Mouse (Mus musculus) G1E (cell line): ENCODE measurements around the gene Wapl. TPM values are rescaled to one million over a fixed set of nuclear protein-coding genes. Genes with fewer than 3 reads are reported as not detected.

ENCODE experiments used
- ATAC-seq: 2 replicates; pipeline ENCODE4 v1.8.0; 2016; ENCODE audit warnings: mild to moderate bottlenecking; ENCODE audit not compliant: insufficient number of reproducible peaks, poor library complexity, low FRiP score, severe bottlenecking; ENCODE audit errors: extremely low read depth
- DNase-seq: peaks from one replicate; pipeline ENCODE4 v3.0.0; 2012; ENCODE audit warnings: low spot score
- H3K27me3 ChIP-seq: 2 replicates; pipeline ENCODE4 v1.6.1; 2012; ENCODE audit warnings: mild to moderate bottlenecking, low read length, inconsistent platforms; ENCODE audit not compliant: insufficient read depth
- H3K36me3 ChIP-seq: replicated peaks from 2 replicates; pipeline ENCODE3; 2012; ENCODE audit warnings: mild to moderate bottlenecking, inconsistent platforms
- H3K4me1 ChIP-seq: 2 replicates; pipeline ENCODE4 v1.6.1; 2012; ENCODE audit warnings: low read depth, low read length, inconsistent platforms, mixed read lengths; ENCODE audit not compliant: insufficient read depth
- H3K4me3 ChIP-seq: 2 replicates; pipeline ENCODE4 v1.5.1; 2012; ENCODE audit warnings: low read depth, mild to moderate bottlenecking, inconsistent platforms, low read length, moderate library complexity, mixed read lengths
- H3K9me3 ChIP-seq: replicated peaks from 2 replicates; pipeline ENCODE4 v1.6.1; 2012; ENCODE audit warnings: inconsistent platforms
- CTCF ChIP-seq: IDR thresholded peaks from 2 replicates; pipeline ENCODE4 v1.5.1; 2012; ENCODE audit warnings: low read depth, low read length, inconsistent platforms, mixed read lengths
- GATA1 ChIP-seq: IDR thresholded peaks from 2 replicates; pipeline ENCODE4 v1.6.1; 2012; ENCODE audit warnings: borderline replicate concordance, low read length, inconsistent platforms, mixed read lengths
- GATA2 ChIP-seq: IDR thresholded peaks from 2 replicates; pipeline ENCODE4 v1.6.1; 2012; ENCODE audit warnings: low read depth, low read length, inconsistent platforms, borderline replicate concordance
- POLR2AphosphoS5 ChIP-seq: IDR thresholded peaks from 2 replicates; pipeline ENCODE4 v1.6.1; 2012; ENCODE audit warnings: low read depth, low read length, inconsistent platforms; ENCODE audit not compliant: insufficient replicate concordance
- TAL1 ChIP-seq: conservative IDR thresholded peaks from 2 replicates; pipeline ENCODE4 v1.6.1; 2012; ENCODE audit warnings: low read depth, low read length, inconsistent platforms, mixed read lengths
- polyA plus RNA-seq: library from polyadenylated mRNA; stranded (reverse); fragments of >175 nt; gene quantifications from 2 replicates; pipeline ENCODE4 v1.2.3, GENCODE M21; 2012
- total RNA-seq, 2 experiments: library from RNA; stranded (forward) in 1 of 2; stranded (reverse) in 1 of 2; fragments of 200-1000 nt in 1 of 2; fragments of >200 nt in 1 of 2; fragmentation: Nextera tagmentation in 1 of 2; gene quantifications; 2 replicates each; pipeline ENCODE4 v1.2.3; 2014 to 2017

Wapl gene
- total and polyA plus RNA-seq, 3 experiments, result 32.6 to 283 (median 238) TPM

DNA sequence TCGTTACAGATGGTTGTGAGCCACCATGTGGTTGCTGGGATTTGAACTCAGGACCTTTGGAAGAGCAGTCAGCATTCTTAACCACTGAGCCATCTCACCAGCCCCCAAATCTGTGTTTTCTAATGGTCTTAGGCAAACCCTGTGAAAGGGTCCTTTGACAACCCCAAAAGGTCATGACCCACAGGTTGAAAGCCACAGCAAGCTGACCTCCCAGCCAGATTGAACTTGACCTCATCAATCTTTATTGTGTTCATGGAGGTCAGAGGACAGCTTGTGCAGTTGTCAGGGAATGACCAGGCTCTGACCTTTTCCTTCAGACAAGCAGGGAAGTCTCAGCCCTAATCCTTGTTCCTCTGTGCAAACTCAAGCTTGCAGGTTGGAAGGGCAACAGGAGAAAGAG is 10.3 kb upstream of the Wapl start:
- no peak for DNase-seq

DNA sequence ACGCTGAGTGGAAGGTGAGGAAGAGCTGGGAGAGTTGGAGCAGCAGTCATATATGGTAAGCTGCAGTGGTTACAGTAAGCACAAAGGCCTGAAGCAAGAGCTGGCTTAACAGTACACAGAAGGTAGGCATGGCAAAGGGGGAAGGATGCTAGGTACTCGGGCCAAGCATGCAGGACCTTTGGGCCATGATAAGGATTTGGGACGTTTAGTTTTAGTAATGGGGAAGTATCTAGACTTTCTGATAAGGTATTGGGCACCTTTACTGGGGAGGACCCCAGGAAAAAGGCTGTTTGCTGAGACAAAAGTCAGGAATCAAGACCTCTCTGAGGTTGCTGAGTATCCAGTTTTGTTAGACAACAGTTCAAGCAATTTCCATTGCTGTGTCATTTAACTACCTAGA is 4.6 kb upstream of the Wapl start:
- no peak overlapping the region for H3K4me3 ChIP-seq
- no peaks in the 10 kb centered on the region for H3K9me3 ChIP-seq
- H3K4me1 ChIP-seq, result peaks cover 50% of the 10 kb centered on the region
- TF ChIP-seq CTCF, result no peak
- TF ChIP-seq POLR2AphosphoS5, result no peak
- no peak for TF ChIP-seq TAL1
- no peak for TF ChIP-seq GATA1
- no peak for TF ChIP-seq GATA2
- DNase-seq (no peak), ATAC-seq (no peak)
- H3K36me3 ChIP-seq, result peaks cover 14% of the 10 kb centered on the region
- H3K27me3 ChIP-seq, result no peaks in the 10 kb centered on the region

More for the DNA sequence above, 10.3 kb upstream of the Wapl start:
- Histone ChIP-seq H3K4me3 (no peak overlapping the region), H3K4me1 (peaks cover 51% of the 10 kb centered on the region), H3K9me3 (no peaks in the 10 kb centered on the region), H3K36me3 (no peaks in the 10 kb centered on the region), H3K27me3 (no peaks in the 10 kb centered on the region)
- no peak for TF ChIP-seq TAL1
- TF ChIP-seq POLR2AphosphoS5, result no peak
- TF ChIP-seq GATA1, result no peak
- TF ChIP-seq CTCF, result no peak
- no peak for TF ChIP-seq GATA2
- ATAC-seq, result no peak

DNA sequence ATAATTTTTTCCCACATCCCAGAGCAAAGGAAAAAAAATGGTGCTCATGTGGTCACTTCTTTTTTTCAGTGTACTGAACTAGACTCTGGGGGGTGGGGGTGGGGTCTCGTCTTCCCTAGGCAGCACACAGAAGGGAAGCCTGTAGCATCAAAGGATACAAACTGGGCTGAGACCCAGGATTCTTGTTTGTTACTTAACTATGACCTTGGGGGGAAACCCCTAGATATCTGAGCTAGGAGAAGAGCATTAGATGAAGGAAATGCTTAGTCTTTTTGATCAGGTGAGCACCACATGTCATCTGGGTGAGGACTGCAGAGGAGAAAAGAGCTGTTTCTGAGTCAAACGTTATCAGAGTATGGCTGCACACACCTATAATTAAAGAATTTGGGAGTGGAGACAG is 3.5 kb upstream of the Wapl start:
- Histone ChIP-seq H3K27me3 (no peaks in the 10 kb centered on the region), H3K9me3 (no peaks in the 10 kb centered on the region), H3K36me3 (peaks cover 14% of the 10 kb centered on the region), H3K4me3 (no peak overlapping the region), H3K4me1 (peaks cover 46% of the 10 kb centered on the region)
- no peak for ATAC-seq
- no peak for TF ChIP-seq POLR2AphosphoS5
- no peak for TF ChIP-seq GATA2
- DNase-seq, result no peak

DNA sequence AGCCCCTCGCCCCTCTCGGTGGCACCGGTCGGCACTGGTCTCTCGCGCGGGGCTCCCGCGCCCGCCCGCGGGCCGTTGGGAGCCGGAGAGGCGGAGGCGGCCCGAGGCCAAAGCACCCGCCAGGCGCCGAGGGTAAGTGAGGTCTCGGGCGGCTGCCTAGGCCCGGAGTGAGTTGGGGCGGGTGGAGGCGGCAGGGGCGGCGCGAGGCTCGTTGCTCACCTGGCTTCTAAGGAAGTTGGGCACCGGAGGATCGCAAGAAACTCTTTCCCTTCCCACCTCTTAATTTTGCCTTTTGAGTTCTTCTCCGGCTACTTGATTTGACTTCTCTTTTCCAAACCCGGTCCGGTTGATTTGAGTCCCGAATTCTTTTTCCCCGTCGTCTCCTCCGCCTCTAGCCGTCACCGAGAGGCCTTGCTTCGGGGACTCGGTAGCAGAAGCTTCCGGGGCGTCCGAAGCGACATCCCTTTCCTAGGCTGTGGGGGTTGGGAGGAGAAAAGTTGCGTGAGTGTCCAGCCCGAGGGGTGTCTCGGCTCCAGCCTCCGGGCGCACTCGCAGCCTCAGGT is 582 bp downstream of the Wapl start:
- H3K36me3 ChIP-seq, result peaks cover 32% of the 10 kb centered on the region
- no peaks in the 10 kb centered on the region for H3K27me3 ChIP-seq
- no peak; the same call in 1 of the 2 replicates for ATAC-seq
- H3K4me3 ChIP-seq, result peak overlapping the region; percentile 83
- H3K9me3 ChIP-seq, result no peaks in the 10 kb centered on the region
- peaks cover 46% of the 10 kb centered on the region for H3K4me1 ChIP-seq
- TF ChIP-seq TAL1, result no peak
- no peak for TF ChIP-seq CTCF
- peak; percentile 39 for DNase-seq

DNA sequence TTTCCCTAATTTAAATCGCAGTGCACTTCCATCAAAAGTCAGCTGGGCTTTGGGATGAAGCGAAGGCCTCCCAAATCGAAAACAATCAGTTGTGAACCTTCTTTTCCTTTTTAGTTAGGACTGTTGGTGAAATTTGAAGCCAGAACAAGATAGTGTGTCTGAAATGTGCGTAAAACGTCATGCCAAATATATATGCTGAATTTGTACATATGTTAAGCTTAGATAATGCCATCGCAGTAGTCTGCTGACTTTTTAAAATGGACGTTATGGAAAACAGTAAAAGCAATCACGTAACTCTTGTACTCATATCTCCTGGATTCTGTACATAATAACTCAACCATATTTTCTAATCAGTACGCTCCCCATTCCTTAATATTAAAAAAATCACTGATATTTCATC is 1.2 kb downstream of the Wapl start:
- Histone ChIP-seq H3K4me1 (peaks cover 40% of the 10 kb centered on the region), H3K9me3 (no peaks in the 10 kb centered on the region), H3K36me3 (peaks cover 32% of the 10 kb centered on the region), H3K27me3 (no peaks in the 10 kb centered on the region), H3K4me3 (peak overlapping the region; percentile 83)
- ATAC-seq, result no peak
- TF ChIP-seq POLR2AphosphoS5 (no peak), CTCF (no peak), GATA1 (no peak), TAL1 (no peak), GATA2 (no peak)
- DNase-seq, result no peak

DNA sequence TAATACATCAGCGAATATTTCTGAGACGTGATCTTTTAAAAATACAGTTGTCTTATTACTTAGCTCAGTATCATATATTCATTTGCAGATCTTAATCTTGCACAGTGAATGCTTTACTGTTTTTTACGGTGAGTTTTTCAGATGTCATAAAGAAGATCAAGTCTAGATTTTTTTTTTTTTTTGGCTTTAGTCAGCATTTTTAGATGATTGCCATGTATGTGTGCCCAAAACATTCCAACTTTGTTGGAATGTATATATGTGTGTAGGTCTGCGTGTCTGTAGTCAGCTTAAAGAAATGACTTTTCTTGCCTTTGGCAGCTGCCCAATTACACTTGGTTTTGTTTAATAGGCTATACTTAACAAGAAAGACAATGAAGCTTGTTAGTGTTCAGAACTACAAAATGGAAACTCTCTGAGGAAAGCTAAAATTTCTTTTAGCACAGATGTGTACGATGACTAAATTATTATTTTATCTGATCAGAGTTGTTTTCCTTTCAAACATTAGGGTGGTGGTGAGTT is 1.7 kb downstream of the Wapl start:
- Histone ChIP-seq H3K9me3 (no peaks in the 10 kb centered on the region), H3K4me1 (peaks cover 37% of the 10 kb centered on the region), H3K27me3 (no peaks in the 10 kb centered on the region), H3K4me3 (peak overlapping the region; percentile 83), H3K36me3 (peaks cover 31% of the 10 kb centered on the region)
- no peak for DNase-seq
- no peak for TF ChIP-seq GATA1
- TF ChIP-seq CTCF, result no peak
- no peak for TF ChIP-seq GATA2
- TF ChIP-seq TAL1, result no peak
- TF ChIP-seq POLR2AphosphoS5, result no peak
- no peak for ATAC-seq

DNA sequence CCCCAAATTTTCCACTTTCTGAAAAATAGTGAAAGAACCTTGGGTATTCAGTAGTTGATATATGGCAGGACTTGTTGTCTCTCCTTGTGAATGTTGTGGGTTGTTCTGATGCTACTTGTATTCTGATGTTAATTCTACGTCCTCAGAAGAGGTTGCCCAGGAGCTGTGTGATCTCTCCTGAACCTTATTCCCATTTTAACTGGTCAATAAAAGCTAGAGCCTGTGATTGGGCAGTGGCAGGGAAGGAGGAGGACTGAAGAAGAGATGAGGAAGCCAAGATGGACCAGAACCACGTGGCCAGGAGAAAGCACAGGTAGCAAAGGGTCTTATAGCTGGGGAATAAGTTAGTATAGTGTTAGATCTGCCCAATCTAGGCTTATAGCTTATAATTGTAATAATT is 7.1 kb downstream of the Wapl start:
- peaks cover 55% of the 10 kb centered on the region for H3K4me1 ChIP-seq
- no peak for ATAC-seq

More for the DNA sequence above, 7.1 kb downstream of the Wapl start:
- no peak for DNase-seq
- no peaks in the 10 kb centered on the region for H3K27me3 ChIP-seq
- no peak overlapping the region; the same call in 1 of the 2 replicates for H3K4me3 ChIP-seq
- H3K36me3 ChIP-seq, result peaks cover 51% of the 10 kb centered on the region
- H3K9me3 ChIP-seq, result no peaks in the 10 kb centered on the region
- TF ChIP-seq GATA2, result no peak
- no peak for TF ChIP-seq GATA1
- no peak for TF ChIP-seq POLR2AphosphoS5
- TF ChIP-seq CTCF, result no peak
- no peak for TF ChIP-seq TAL1
